ENCODE assay signal across 17 mouse cellular contexts in genomic region chr2:95231739-95232134, GRCm38 (mm10).
DNase-seq lines count a peak whose midpoint lies in the region; ATAC-seq lines count a peak whose summit lies in the region.
"Had no signal": no experiment of that assay in that cellular context is flagged by ENCODE, and none has a peak within 500 bp of the region (broad histone marks: within the 10 kb centered on the region; RNA-seq: fewer than 3 reads in every experiment).

No protein-coding gene starts in this region.

- peaks cover 2% of the 10 kb centered on the region; the same call in 1 of the 2 replicates for H3K27me3 ChIP-seq in embryonic facial prominence, embryonic 12.5 days
- no peaks in the 10 kb centered on the region for H3K27me3 ChIP-seq in embryonic facial prominence, embryonic 10.5 days (replicated peaks; ENCODE audit: low read depth, poor library complexity, severe bottlenecking)
- H3K27me3 ChIP-seq in neural tube, embryonic 11.5 days (ENCODE audit: control insufficient read depth, insufficient read depth, low read length): no peaks in the 10 kb centered on the region
- no peaks in the 10 kb centered on the region for H3K27me3 ChIP-seq in midbrain, embryonic 11.5 days (ENCODE audit: control insufficient read depth, insufficient read depth, low read length)
- H3K27me3 ChIP-seq: CH12.LX; heart, embryonic 13.5 days; limb, embryonic 15.5 days; stomach, embryonic 15.5 days had no signal

- no peak overlapping the region for H3K27ac ChIP-seq in embryonic facial prominence, embryonic 12.5 days
- H3K27ac ChIP-seq in embryonic facial prominence, embryonic 10.5 days (replicated peaks): no peak overlapping the region
- H3K27ac ChIP-seq in neural tube, embryonic 11.5 days (ENCODE audit: low read depth, low read length): no peak overlapping the region
- H3K27ac ChIP-seq in midbrain, embryonic 11.5 days (ENCODE audit: low read depth, low read length): no peak overlapping the region
- H3K27ac ChIP-seq: heart, embryonic 13.5 days; limb, embryonic 15.5 days; stomach, embryonic 15.5 days had no signal

- peak overlapping the region; percentile 46; the same call in 1 of the 2 replicates for H3K4me2 ChIP-seq in embryonic facial prominence, embryonic 12.5 days (replicated peaks)
- no peak overlapping the region for H3K4me2 ChIP-seq in neural tube, embryonic 11.5 days (ENCODE audit: low read depth)
- H3K4me2 ChIP-seq in midbrain, embryonic 11.5 days: no peak overlapping the region

- no peaks in the 10 kb centered on the region for H3K36me3 ChIP-seq in embryonic facial prominence, embryonic 12.5 days
- no peaks in the 10 kb centered on the region for H3K36me3 ChIP-seq in embryonic facial prominence, embryonic 10.5 days (replicated peaks)
- H3K36me3 ChIP-seq in neural tube, embryonic 11.5 days (ENCODE audit: control insufficient read depth, insufficient read depth, low read length): no peaks in the 10 kb centered on the region
- no peaks in the 10 kb centered on the region for H3K36me3 ChIP-seq in midbrain, embryonic 11.5 days (ENCODE audit: control insufficient read depth, insufficient read depth, low read length)
- H3K36me3 ChIP-seq: heart, embryonic 13.5 days; limb, embryonic 15.5 days; stomach, embryonic 15.5 days had no signal

- H3K4me1 ChIP-seq in embryonic facial prominence, embryonic 12.5 days: 0 out of 2 replicates have a peak, but pooled peaks cover 5% of the 10 kb centered on the region
- peaks cover 8% of the 10 kb centered on the region for H3K4me1 ChIP-seq in embryonic facial prominence, embryonic 10.5 days
- H3K4me1 ChIP-seq in neural tube, embryonic 11.5 days (ENCODE audit: control insufficient read depth, insufficient read depth, low read length): peaks cover 6% of the 10 kb centered on the region; the same call in 1 of the 2 replicates
- H3K4me1 ChIP-seq in midbrain, embryonic 11.5 days (ENCODE audit: control insufficient read depth, insufficient read depth, low read length): no peaks in the 10 kb centered on the region
- H3K4me1 ChIP-seq: stomach, embryonic 15.5 days had no signal

- no peak for DNase-seq in embryonic facial prominence, embryonic 10.5 days (ENCODE audit: low spot score)
- no peak for DNase-seq in neural tube, embryonic 11.5 days (ENCODE audit: low spot score)
- DNase-seq in neural tube, embryonic 10.5 days (ENCODE audit: extremely low spot score, low spot score): no peak
- no peak for DNase-seq in midbrain, embryonic 11.5 days (ENCODE audit: low spot score, missing footprints)
- no peak for DNase-seq in cerebellum, adult 11 months
- DNase-seq in gastrocnemius, postnatal 36 days: no peak
- DNase-seq: cerebellum, adult 11-12 months; thymus, postnatal 14 days had no signal

- no peak overlapping the region for H3K9ac ChIP-seq in embryonic facial prominence, embryonic 12.5 days
- H3K9ac ChIP-seq in neural tube, embryonic 11.5 days (ENCODE audit: low read length): no peak overlapping the region
- no peak overlapping the region for H3K9ac ChIP-seq in midbrain, embryonic 11.5 days (ENCODE audit: low read length)
- H3K9ac ChIP-seq: limb, embryonic 15.5 days; lung, embryonic 14.5 days; stomach, embryonic 15.5 days had no signal

- no peak for ATAC-seq in embryonic facial prominence, embryonic 12.5 days (ENCODE audit: insufficient number of reproducible peaks, insufficient read depth, low FRiP score, low TSS enrichment)
- ATAC-seq in neural tube, embryonic 11.5 days (ENCODE audit: insufficient read depth, low FRiP score, low TSS enrichment): peak; percentile 17; the same call in 1 of the 2 replicates
- peak; percentile 22; the same call in 1 of the 2 replicates for ATAC-seq in midbrain, embryonic 11.5 days (ENCODE audit: low FRiP score)
- ATAC-seq in inflammation-experienced regulatory T-cells, adult 6 months: no peak
- ATAC-seq: activated CD4-positive, CD25-positive, alpha-beta regulatory T cell, adult 4 months had no signal

- 29% methylated on average over 9 of the region's 9 CpGs for WGBS in embryonic facial prominence, embryonic 12.5 days
- 31% methylated on average over 9 of the region's 9 CpGs for WGBS in embryonic facial prominence, embryonic 10.5 days
- WGBS in neural tube, embryonic 11.5 days: 31% methylated on average over 9 of the region's 9 CpGs
- WGBS in midbrain, embryonic 11.5 days: 28% methylated on average over 9 of the region's 9 CpGs

- no peak overlapping the region for H3K4me3 ChIP-seq in embryonic facial prominence, embryonic 12.5 days
- H3K4me3 ChIP-seq in embryonic facial prominence, embryonic 10.5 days: no peak overlapping the region
- H3K4me3 ChIP-seq in neural tube, embryonic 11.5 days (ENCODE audit: low read depth, low read length): no peak overlapping the region
- no peak overlapping the region for H3K4me3 ChIP-seq in midbrain, embryonic 11.5 days (ENCODE audit: low read depth, low read length)
- H3K4me3 ChIP-seq: myocyte; stomach, embryonic 15.5 days had no signal

- intact Hi-C loops in gastrocnemius, postnatal 36 days (cut with DNase I): no loop called here

- H3K9me3 ChIP-seq in embryonic facial prominence, embryonic 12.5 days: no peaks in the 10 kb centered on the region
- no peaks in the 10 kb centered on the region for H3K9me3 ChIP-seq in embryonic facial prominence, embryonic 10.5 days
- H3K9me3 ChIP-seq in neural tube, embryonic 11.5 days (ENCODE audit: control insufficient read depth, low read length): no peaks in the 10 kb centered on the region
- H3K9me3 ChIP-seq in midbrain, embryonic 11.5 days (ENCODE audit: control insufficient read depth, low read length): no peaks in the 10 kb centered on the region
- H3K9me3 ChIP-seq: heart, embryonic 13.5 days; limb, embryonic 15.5 days; stomach, embryonic 15.5 days had no signal

Comparison
In these comparisons a context has a peak if more than half of its experiments do, and no peak if none do; other contexts are left out.
1. ATAC-seq: peak in neural tube, embryonic 11.5 days (single experiment) and midbrain, embryonic 11.5 days (single experiment); none in embryonic facial prominence, embryonic 12.5 days (single experiment) and inflammation-experienced regulatory T-cells, adult 6 months (single experiment).